Mouse (Mus musculus): ENCODE data around the gene Hcfc1. TPM values are rescaled to one million over a fixed set of nuclear protein-coding genes. Genes with fewer than 3 reads are reported as not detected.

The Hcfc1 gene
- polyA plus RNA-seq (2016; fragmentation: Nextera tagmentation; extraction: Ambion mirVana), result 77.2 and 77.7 TPM in 2 replicates

- H3K9me3 ChIP-seq, result no peaks in the 10 kb centered on the region
- peak; percentile 85 for DNase-seq (ENCODE audit: low spot score)
- peak within 1 kb of the TSS; percentile 98 for H3K27ac ChIP-seq
- H3K27me3 ChIP-seq (ENCODE audit: insufficient read depth, poor library complexity, severe bottlenecking), result no peaks in the 10 kb centered on the region; the same call in 1 of the 2 replicates
- H3K4me3 ChIP-seq, result peak within 1 kb of the TSS; percentile 74
- H3K4me1 ChIP-seq (replicated peaks), result peaks cover 28% of the 10 kb centered on the region
- 15% methylated on average over 58 of the region's 58 CpGs for WGBS
- peaks cover 31% of the 10 kb centered on the region for H3K36me3 ChIP-seq
Measured at GRCm38 (mm10) chrX:73966248-73967176, at the start of gene Hcfc1. TSS of gene Hcfc1 (minus strand) at chrX:73966357.

- no peak for DNase-seq (ENCODE audit: low spot score)
- no peaks in the 10 kb centered on the region for H3K4me1 ChIP-seq (replicated peaks)
- peaks cover 42% of the 10 kb centered on the region for H3K36me3 ChIP-seq
- no peaks in the 10 kb centered on the region for H3K27me3 ChIP-seq (ENCODE audit: insufficient read depth, poor library complexity, severe bottlenecking)
- H3K27ac ChIP-seq, result no peak overlapping the region
- no peaks in the 10 kb centered on the region for H3K9me3 ChIP-seq
- no peak overlapping the region for H3K4me3 ChIP-seq
- 95% methylated on average over 1 of the region's 1 CpGs for WGBS
Measured at GRCm38 (mm10) chrX:74014597-74014996, 48.4 kb upstream of the Hcfc1 start.

DNA sequence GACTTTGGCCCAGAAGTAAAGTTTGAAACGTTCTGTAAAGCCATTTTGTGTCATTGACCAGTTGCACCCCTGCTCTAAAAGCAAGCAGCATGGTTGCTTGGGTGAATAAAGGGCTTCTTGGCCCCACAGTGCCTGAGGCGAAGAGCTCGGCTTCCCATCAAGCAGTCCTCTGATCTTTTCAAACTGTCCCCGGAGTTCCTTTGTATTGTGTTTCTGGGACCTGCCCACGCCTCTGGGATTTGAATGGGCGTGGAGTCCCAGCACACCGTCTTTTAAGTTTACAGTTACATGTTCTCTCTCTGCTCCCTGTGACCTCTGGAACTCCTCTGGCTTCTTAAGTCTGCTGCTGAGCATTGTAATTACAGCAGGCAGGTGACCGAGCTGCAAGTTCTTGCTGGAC is 41.9 kb upstream of the Hcfc1 start:
- Histone ChIP-seq H3K27ac (no peak overlapping the region), H3K4me1 (replicated peaks) (0 out of 2 replicates have a peak, but pooled peaks cover 5% of the 10 kb centered on the region)
- 27% methylated on average over 8 of the region's 8 CpGs for WGBS

DNA sequence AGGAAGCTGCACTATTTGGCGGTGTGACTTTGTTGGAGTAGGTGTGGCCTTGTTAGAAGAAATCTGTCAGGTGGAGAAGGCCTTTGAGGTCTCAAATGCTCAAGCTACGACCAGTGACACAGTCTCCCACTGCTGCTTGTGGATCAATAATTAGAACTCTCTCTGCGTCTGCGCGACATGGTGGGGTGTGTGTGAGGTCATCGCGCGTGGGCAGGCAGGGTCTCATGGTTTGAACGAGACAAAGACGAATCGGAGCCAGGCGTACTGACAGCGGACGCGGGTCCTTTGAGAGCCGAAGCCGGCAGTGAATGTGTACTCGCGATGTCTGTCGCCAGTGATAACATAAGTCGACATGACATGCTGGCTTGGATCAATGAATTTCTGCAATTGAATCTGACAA is 40.2 kb upstream of the Hcfc1 start:
- Histone ChIP-seq H3K4me3 (no peak overlapping the region), H3K27me3 (ENCODE audit: insufficient read depth, poor library complexity, severe bottlenecking) (no peaks in the 10 kb centered on the region), H3K9me3 (no peaks in the 10 kb centered on the region), H3K36me3 (no peaks in the 10 kb centered on the region), H3K4me1 (replicated peaks) (0 out of 2 replicates have a peak, but pooled peaks cover 5% of the 10 kb centered on the region), H3K27ac (no peak overlapping the region)
- DNase-seq (ENCODE audit: low spot score), result no peak
- 75% methylated on average over 21 of the region's 21 CpGs for WGBS

More for the DNA sequence above, 41.9 kb upstream of the Hcfc1 start:
- Histone ChIP-seq H3K36me3 (no peaks in the 10 kb centered on the region), H3K4me3 (no peak overlapping the region), H3K27me3 (ENCODE audit: insufficient read depth, poor library complexity, severe bottlenecking) (no peaks in the 10 kb centered on the region), H3K9me3 (no peaks in the 10 kb centered on the region)
- DNase-seq (ENCODE audit: low spot score), result no peak

DNA sequence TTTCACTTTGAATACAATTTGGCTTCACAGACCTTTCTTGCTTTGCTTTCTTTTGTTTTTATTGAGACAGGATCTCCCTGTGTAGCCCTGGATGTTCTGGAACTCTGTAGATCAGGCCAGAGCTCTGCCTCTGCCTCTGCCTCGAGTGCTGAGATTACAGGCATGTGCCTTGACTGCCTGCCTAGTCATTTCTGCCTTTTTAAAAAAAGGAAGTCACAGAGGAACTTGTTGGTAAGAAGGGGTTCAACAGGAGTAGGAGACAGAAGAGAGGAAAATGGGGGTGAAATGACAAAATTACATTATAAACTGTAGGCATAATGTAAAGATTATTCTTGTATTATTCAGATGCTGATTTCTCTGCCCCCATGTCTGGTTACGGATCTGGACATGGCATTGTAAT is 37.5 kb upstream of the Hcfc1 start:
- Histone ChIP-seq H3K36me3 (no peaks in the 10 kb centered on the region), H3K27me3 (ENCODE audit: insufficient read depth, poor library complexity, severe bottlenecking) (no peaks in the 10 kb centered on the region), H3K4me3 (no peak overlapping the region), H3K9me3 (no peaks in the 10 kb centered on the region), H3K4me1 (replicated peaks) (0 out of 2 replicates have a peak, but pooled peaks cover 14% of the 10 kb centered on the region), H3K27ac (no peak overlapping the region)
- 68% methylated on average over 2 of the region's 2 CpGs for WGBS
- no peak for DNase-seq (ENCODE audit: low spot score)

GRCm38 (mm10) chrX:74001024-74001423 is 34.9 kb upstream of the Hcfc1 start:
- Histone ChIP-seq H3K9me3 (no peaks in the 10 kb centered on the region), H3K4me3 (no peak overlapping the region), H3K27ac (no peak overlapping the region), H3K36me3 (no peaks in the 10 kb centered on the region), H3K4me1 (replicated peaks) (0 out of 2 replicates have a peak, but pooled peaks cover 11% of the 10 kb centered on the region), H3K27me3 (ENCODE audit: insufficient read depth, poor library complexity, severe bottlenecking) (no peaks in the 10 kb centered on the region)
- 84% methylated on average over 3 of the region's 3 CpGs for whole genome bisulfite sequencing
- DNase-seq (ENCODE audit: low spot score), result no peak

- WGBS, result 33% methylated on average over 8 of the region's 8 CpGs
- Histone ChIP-seq H3K4me1 (replicated peaks) (0 out of 2 replicates have a peak, but pooled peaks cover 11% of the 10 kb centered on the region), H3K4me3 (no peak overlapping the region)
Measured at GRCm38 (mm10) chrX:73998911-73999869, 33.0 kb upstream of the Hcfc1 start.

DNA sequence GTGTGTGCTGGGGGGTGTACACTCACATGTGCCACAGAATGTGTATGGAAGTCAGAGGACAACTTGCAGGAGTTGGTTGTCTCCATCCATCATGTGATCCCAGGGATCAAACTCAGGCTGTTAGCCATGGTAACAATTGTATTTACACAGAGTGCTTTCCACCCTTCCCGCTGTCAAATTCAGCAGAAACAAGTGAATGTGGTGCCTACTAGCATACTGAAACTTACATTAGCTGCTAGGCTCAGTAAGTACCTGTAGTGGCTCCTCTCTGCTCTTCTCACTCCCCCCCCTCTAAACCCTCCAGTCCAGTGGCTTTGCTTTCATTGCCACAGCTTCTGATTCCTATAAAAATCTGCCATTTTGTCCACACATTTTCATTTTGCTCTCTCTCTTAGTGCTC is 11.6 kb upstream of the Hcfc1 start:
- H3K4me3 ChIP-seq, result no peak overlapping the region
- 81% methylated on average over 1 of the region's 1 CpGs for WGBS
- no peaks in the 10 kb centered on the region for H3K36me3 ChIP-seq

More at GRCm38 (mm10) chrX:73998911-73999869, 33.0 kb upstream of the Hcfc1 start:
- Histone ChIP-seq H3K36me3 (no peaks in the 10 kb centered on the region), H3K27ac (peak overlapping the region; percentile 80), H3K27me3 (ENCODE audit: insufficient read depth, poor library complexity, severe bottlenecking) (no peaks in the 10 kb centered on the region), H3K9me3 (no peaks in the 10 kb centered on the region)
- DNase-seq (ENCODE audit: low spot score), result peak; percentile 49

DNA sequence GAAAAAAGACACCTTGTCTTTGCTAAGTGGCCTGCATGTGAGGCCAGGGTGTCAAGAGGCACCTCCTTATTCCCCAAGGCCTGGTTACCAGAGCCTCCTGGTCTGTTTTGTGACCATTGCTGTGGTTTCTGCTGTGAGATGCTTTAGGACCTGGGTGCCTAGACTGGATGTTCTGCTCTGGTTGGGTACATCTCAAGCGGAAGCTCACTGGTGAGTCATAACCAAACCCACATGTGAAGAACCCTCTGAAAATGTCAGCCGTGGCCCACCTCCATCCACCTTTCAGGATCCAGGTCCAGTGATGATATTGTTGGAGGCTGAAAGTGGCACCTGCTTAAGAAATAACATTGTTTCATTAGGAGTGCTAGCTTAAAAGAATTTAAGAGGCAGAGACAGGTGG is 10.1 kb upstream of the Hcfc1 start:
- no peaks in the 10 kb centered on the region for H3K4me1 ChIP-seq (replicated peaks)
- no peaks in the 10 kb centered on the region for H3K9me3 ChIP-seq
- 94% methylated on average over 2 of the region's 2 CpGs for WGBS
- H3K36me3 ChIP-seq, result no peaks in the 10 kb centered on the region
- no peak overlapping the region for H3K4me3 ChIP-seq
- H3K27ac ChIP-seq, result no peak overlapping the region
- no peak for DNase-seq (ENCODE audit: low spot score)
- H3K27me3 ChIP-seq (ENCODE audit: insufficient read depth, poor library complexity, severe bottlenecking), result no peaks in the 10 kb centered on the region

More for the DNA sequence above, 11.6 kb upstream of the Hcfc1 start:
- no peaks in the 10 kb centered on the region for H3K27me3 ChIP-seq (ENCODE audit: insufficient read depth, poor library complexity, severe bottlenecking)
- DNase-seq (ENCODE audit: low spot score), result no peak
- no peaks in the 10 kb centered on the region for H3K4me1 ChIP-seq (replicated peaks)
- no peaks in the 10 kb centered on the region for H3K9me3 ChIP-seq
- H3K27ac ChIP-seq, result no peak overlapping the region

GRCm38 (mm10) chrX:73972774-73973173 is 6.6 kb upstream of the Hcfc1 start:
- WGBS, result 77% methylated on average over 4 of the region's 4 CpGs

DNA sequence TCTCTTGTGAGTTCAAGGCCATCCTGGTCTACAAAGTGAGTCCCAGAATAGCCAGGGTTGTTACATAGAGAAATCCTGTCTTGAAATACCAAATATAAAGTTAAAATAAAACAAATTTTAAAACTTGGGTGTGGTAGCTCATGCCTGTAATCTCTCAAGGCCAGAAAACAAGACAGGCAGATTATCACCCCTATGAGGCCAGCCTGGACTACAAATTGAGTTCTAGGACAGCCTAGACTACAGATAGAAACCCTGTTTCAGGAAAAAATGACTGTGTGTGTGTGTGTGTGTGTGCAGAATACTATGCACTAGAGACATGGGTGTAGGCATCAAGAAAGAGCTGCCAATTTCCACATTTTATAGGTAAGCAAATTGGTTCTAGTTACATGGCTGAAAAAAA is 4.6 kb upstream of the Hcfc1 start:
- H3K36me3 ChIP-seq, result no peaks in the 10 kb centered on the region
- no peak overlapping the region for H3K4me3 ChIP-seq
- no peak overlapping the region for H3K27ac ChIP-seq
- H3K27me3 ChIP-seq (ENCODE audit: insufficient read depth, poor library complexity, severe bottlenecking), result no peaks in the 10 kb centered on the region; the same call in 1 of the 2 replicates
- no peaks in the 10 kb centered on the region for H3K9me3 ChIP-seq
- DNase-seq (ENCODE audit: low spot score), result no peak
- H3K4me1 ChIP-seq (replicated peaks), result 0 out of 2 replicates have a peak, but pooled peaks cover 5% of the 10 kb centered on the region

More at GRCm38 (mm10) chrX:73972774-73973173, 6.6 kb upstream of the Hcfc1 start:
- no peak overlapping the region for H3K27ac ChIP-seq
- H3K4me3 ChIP-seq, result no peak overlapping the region
- no peaks in the 10 kb centered on the region for H3K27me3 ChIP-seq (ENCODE audit: insufficient read depth, poor library complexity, severe bottlenecking)
- H3K4me1 ChIP-seq (replicated peaks), result 0 out of 2 replicates have a peak, but pooled peaks cover 5% of the 10 kb centered on the region
- no peaks in the 10 kb centered on the region for H3K36me3 ChIP-seq
- no peak for DNase-seq (ENCODE audit: low spot score)
- no peaks in the 10 kb centered on the region for H3K9me3 ChIP-seq

DNA sequence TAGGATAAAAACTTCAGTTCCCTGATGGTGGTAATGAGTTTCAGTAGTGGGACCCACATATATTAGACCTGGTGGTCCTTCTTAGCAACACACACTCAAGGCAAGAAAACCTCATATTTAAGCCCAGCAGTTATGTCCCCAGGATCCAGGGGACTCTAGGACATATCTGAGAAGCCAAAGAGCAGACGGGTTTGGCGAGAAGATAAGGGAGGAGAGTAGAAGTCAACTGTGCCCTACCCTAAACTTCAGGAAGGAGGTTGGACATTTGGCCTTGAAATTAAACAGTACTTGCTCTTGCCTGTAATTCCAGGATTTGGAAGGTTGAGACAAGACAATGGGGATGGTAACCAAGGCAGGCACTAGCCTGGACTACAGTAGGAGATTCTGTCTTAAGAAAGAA is 3.6 kb upstream of the Hcfc1 start:
- H3K27ac ChIP-seq, result no peak overlapping the region
- H3K36me3 ChIP-seq, result peaks cover under 1% of the 10 kb centered on the region; the same call in 1 of the 2 replicates
- 87% methylated on average over 2 of the region's 2 CpGs for WGBS
- DNase-seq (ENCODE audit: low spot score), result no peak
- peaks cover 7% of the 10 kb centered on the region for H3K4me1 ChIP-seq (replicated peaks)
- H3K4me3 ChIP-seq, result no peak overlapping the region
- no peaks in the 10 kb centered on the region for H3K9me3 ChIP-seq
- no peaks in the 10 kb centered on the region; the same call in 1 of the 2 replicates for H3K27me3 ChIP-seq (ENCODE audit: insufficient read depth, poor library complexity, severe bottlenecking)

All from hindbrain, embryonic 10.5 days (tissue).